Mouse (Mus musculus) embryonic fibroblast, embryonic 13.5 days (primary cell): Measurements from ENCODE around the gene Cep89.

Source experiments
- CTCF ChIP-seq: IDR thresholded peaks from 2 replicates; pipeline ENCODE4 v1.5.1; 2011; ENCODE audit warnings: mild to moderate bottlenecking, control low read depth, low read length, moderate library complexity, borderline replicate concordance; ENCODE audit not compliant: insufficient read depth
- POLR2A ChIP-seq: IDR thresholded peaks from 2 replicates; pipeline ENCODE4 v1.6.1; 2011; ENCODE audit warnings: low read depth, mild to moderate bottlenecking, control low read depth, low read length, moderate library complexity

DNA sequence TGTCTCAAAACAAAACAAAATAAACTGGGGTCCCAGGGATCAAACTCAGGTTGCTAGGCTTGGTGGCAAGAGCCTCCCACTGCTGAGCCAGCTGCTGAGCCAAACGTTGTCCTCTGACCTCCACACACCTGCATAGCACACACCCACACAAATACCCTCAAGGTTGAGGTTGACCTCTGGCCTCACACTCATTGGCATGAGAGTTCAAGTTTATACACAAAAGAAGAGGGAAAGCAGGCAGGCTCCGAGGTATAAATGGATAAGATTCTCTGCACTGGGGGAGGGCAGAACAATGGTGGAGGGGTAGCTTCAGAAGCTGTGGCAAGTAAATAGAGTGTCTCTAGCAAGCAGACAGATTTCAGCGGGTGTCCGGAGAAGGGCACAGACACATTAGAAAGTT is 50.7 kb downstream of the Cep89 start:
- TF ChIP-seq CTCF = no peak
- no peak for TF ChIP-seq POLR2A
